Mouse (Mus musculus) CH12.LX (cell line): ENCODE data around the gene Ctla4. TPM values are rescaled to one million over a fixed set of nuclear protein-coding genes. Genes with fewer than 3 reads are reported as not detected.

ENCODE experiments used
- DNase-seq: peaks from one replicate; pipeline ENCODE4 v3.0.0-alpha.2; 2013; ENCODE audit errors: extremely low read depth
- H3K27ac ChIP-seq: 2 replicates; pipeline ENCODE4 v1.5.1; 2012; ENCODE audit warnings: low read depth, mild to moderate bottlenecking, control low read depth, moderate library complexity; ENCODE audit not compliant: insufficient read depth
- H3K27me3 ChIP-seq: replicated peaks from 2 replicates; pipeline ENCODE3; 2012; ENCODE audit warnings: inconsistent platforms
- H3K36me3 ChIP-seq, 2 experiments: replicated peaks in 1 of 2; 2 replicates each; pipeline versions ENCODE3 to v1.6.1; 2012; ENCODE audit warnings: inconsistent platforms in 1 of 2, low read length in 1 of 2, mild to moderate bottlenecking in 1 of 2, mixed read lengths in 1 of 2, moderate library complexity in 1 of 2; ENCODE audit not compliant: control insufficient read depth in 1 of 2, insufficient read depth in 1 of 2
- H3K4me1 ChIP-seq, 2 experiments: 2 replicates each; pipeline ENCODE4 v1.6.1; 2012; ENCODE audit warnings: inconsistent platforms in 1 of 2, moderate library complexity in 1 of 2; ENCODE audit not compliant: insufficient read depth in 2 of 2, control insufficient read depth in 1 of 2
- H3K4me2 ChIP-seq: 2 replicates; pipeline ENCODE4 v1.6.1; 2012; ENCODE audit warnings: low read depth, mild to moderate bottlenecking, control low read depth; ENCODE audit not compliant: poor library complexity, insufficient read depth, severe bottlenecking
- H3K4me3 ChIP-seq, 3 experiments: fragments of 150-350 bp in 1 of 3; sonication (generic) in 1 of 3; replicated peaks in 1 of 3; 2 replicates each; pipeline versions ENCODE3 to v1.5.1; 2011 to 2012; ENCODE audit warnings: low read depth in 2 of 3, low read length in 2 of 3, mild to moderate bottlenecking in 2 of 3, moderate library complexity in 2 of 3, control low read depth in 1 of 3, improper control_type of control experiment in 1 of 3, inconsistent platforms in 1 of 3, mixed read lengths in 1 of 3; ENCODE audit not compliant: poor library complexity in 1 of 3
- H3K79me2 ChIP-seq: replicated peaks from 2 replicates; pipeline ENCODE4 v1.6.1; 2012; ENCODE audit warnings: mild to moderate bottlenecking, moderate library complexity; ENCODE audit not compliant: control insufficient read depth, poor library complexity, insufficient read depth, severe bottlenecking; ENCODE audit errors: extremely low read depth
- H3K9ac ChIP-seq: 2 replicates; pipeline ENCODE4 v1.6.1; 2012; ENCODE audit warnings: low read depth, mild to moderate bottlenecking, control low read depth, moderate library complexity; ENCODE audit not compliant: insufficient read depth
- H3K9me3 ChIP-seq: replicated peaks from 2 replicates; pipeline ENCODE3; 2012; ENCODE audit warnings: low read length, inconsistent platforms, mixed read lengths
- BHLHE40 ChIP-seq: IDR thresholded peaks from 2 replicates; pipeline ENCODE4 v1.6.1; 2011; ENCODE audit warnings: mild to moderate bottlenecking, low read depth, low read length, improper control_type of control experiment
- CHD2 ChIP-seq: IDR thresholded peaks from 2 replicates; pipeline ENCODE4 v1.6.1; 2011; ENCODE audit warnings: low read length, improper control_type of control experiment
- CTCF ChIP-seq, 2 experiments: IDR thresholded peaks in 1 of 2; conservative IDR thresholded peaks in 1 of 2; 2 replicates each; pipeline ENCODE4 v1.5.1; 2011 to 2012; ENCODE audit warnings: low read depth in 2 of 2, low read length in 2 of 2, improper control_type of control experiment in 1 of 2, inconsistent platforms in 1 of 2, mild to moderate bottlenecking in 1 of 2, moderate library complexity in 1 of 2
- E2F4 ChIP-seq: IDR thresholded peaks from 2 replicates; pipeline ENCODE4 v1.6.1; 2011; ENCODE audit warnings: low read depth, low read length, improper control_type of control experiment; ENCODE audit not compliant: insufficient replicate concordance
- ELF1 ChIP-seq: IDR thresholded peaks from 2 replicates; pipeline ENCODE4 v1.6.1; 2014; ENCODE audit warnings: low read depth, mild to moderate bottlenecking, inconsistent platforms, low read length, improper control_type of control experiment
- IRF4 ChIP-seq: IDR thresholded peaks from 2 replicates; pipeline ENCODE4 v1.6.1; 2014; ENCODE audit warnings: low read depth, mild to moderate bottlenecking, inconsistent platforms, low read length, improper control_type of control experiment
- MAFK ChIP-seq: IDR thresholded peaks from 2 replicates; pipeline ENCODE4 v1.6.1; 2011; ENCODE audit warnings: low read length, improper control_type of control experiment; ENCODE audit not compliant: insufficient replicate concordance
- MAZ ChIP-seq: IDR thresholded peaks from 2 replicates; pipeline ENCODE4 v1.6.1; 2012; ENCODE audit warnings: low read depth, mild to moderate bottlenecking, inconsistent platforms, low read length, improper control_type of control experiment, moderate library complexity
- MEF2A ChIP-seq: IDR thresholded peaks from 2 replicates; pipeline ENCODE4 v1.6.1; 2014; ENCODE audit warnings: low read depth, mild to moderate bottlenecking, inconsistent platforms, low read length, improper control_type of control experiment, borderline replicate concordance
- MXI1 ChIP-seq: IDR thresholded peaks from 2 replicates; pipeline ENCODE4 v1.6.1; 2011; ENCODE audit warnings: mild to moderate bottlenecking, low read depth, low read length, improper control_type of control experiment
- NRF1 ChIP-seq: IDR thresholded peaks from 2 replicates; pipeline ENCODE4 v1.6.1; 2014; ENCODE audit warnings: low read depth, mild to moderate bottlenecking, inconsistent platforms, low read length, improper control_type of control experiment, moderate library complexity
- POLR2A ChIP-seq: IDR thresholded peaks from 2 replicates; pipeline ENCODE4 v1.6.1; 2011; ENCODE audit warnings: low read depth, mild to moderate bottlenecking, improper control_type of control experiment, low read length
- SIN3A ChIP-seq: IDR thresholded peaks from 2 replicates; pipeline ENCODE4 v1.6.1; 2012; ENCODE audit warnings: low read length, improper control_type of control experiment, inconsistent platforms
- TBP ChIP-seq: conservative IDR thresholded peaks from 2 replicates; pipeline ENCODE4 v1.6.1; 2011; ENCODE audit warnings: low read depth, low read length, improper control_type of control experiment
- TCF12 ChIP-seq: IDR thresholded peaks from 2 replicates; pipeline ENCODE4 v1.6.1; 2014; ENCODE audit warnings: low read depth, mild to moderate bottlenecking, inconsistent platforms, low read length, improper control_type of control experiment
- UBTF ChIP-seq: IDR thresholded peaks from 2 replicates; pipeline ENCODE4 v1.6.1; 2012; ENCODE audit warnings: low read depth, mild to moderate bottlenecking, inconsistent platforms, low read length, improper control_type of control experiment, moderate library complexity
- USF2 ChIP-seq: conservative IDR thresholded peaks from 2 replicates; pipeline ENCODE4 v1.6.1; 2011; ENCODE audit warnings: low read depth, low read length, improper control_type of control experiment
- ZC3H11A ChIP-seq: IDR thresholded peaks from 2 replicates; pipeline ENCODE4 v1.6.1; 2012; ENCODE audit warnings: low read depth, mild to moderate bottlenecking, inconsistent platforms, low read length, improper control_type of control experiment
- ZKSCAN1 ChIP-seq: IDR thresholded peaks from 2 replicates; pipeline ENCODE4 v1.6.1; 2012; ENCODE audit warnings: low read depth, inconsistent platforms, low read length, improper control_type of control experiment, borderline replicate concordance
- ZMIZ1 ChIP-seq: IDR thresholded peaks from 2 replicates; pipeline ENCODE4 v1.6.1; 2012; ENCODE audit warnings: low read depth, mild to moderate bottlenecking, inconsistent platforms, low read length, improper control_type of control experiment
- dilution Hi-C: fragments of 300-500 bp; cut with MboI; formaldehyde crosslinking; loops from 2 replicates; pipeline ENCODE4 v1.14.3; 2020; ENCODE audit warnings: low sequenced_read_pairs; ENCODE audit not compliant: extremely low pct_unique_long_range_greater_than_20kb, extremely low pct_ligation_motif_present
- in situ Hi-C: fragments of 300-500 bp; cut with MboI; formaldehyde crosslinking; loops from 3 replicates; pipeline ENCODE4 v1.14.3; 2019; ENCODE audit warnings: low sequenced_read_pairs, low pct_ligation_motif_present, low pct_unique_long_range_greater_than_20kb, mixed read lengths
- polyA plus RNA-seq: library from polyadenylated mRNA; unstranded; fragments of >175 nt; gene quantifications from 2 replicates; pipeline ENCODE4 v1.2.1, GENCODE M21; 2012; ENCODE audit warnings: low read depth; ENCODE audit not compliant: insufficient read length
- total RNA-seq, 2 experiments: library from RNA; depleted of rRNA; stranded (reverse); fragments of 300-350 nt in 1 of 2; fragments of >200 nt in 1 of 2; gene quantifications; 2 replicates each; pipeline ENCODE4 v1.2.3; 2012 to 2014

Ctla4 gene
- total RNA-seq (2012; rRNA removed) (27.4 and 54.7 TPM in 2 replicates), total RNA-seq (2014; rRNA removed) (49.8 and 53.7 TPM in 2 replicates), polyA plus RNA-seq (11.6 and 13.1 TPM in 2 replicates)

GRCm38 (mm10) chr1:60886981-60887380, at the start of gene Ctla4:
Gene Ctla4, plus strand, starts transcription at chr1:60887000.
- Histone ChIP-seq H3K9ac (no peak within 1 kb of the TSS), H3K79me2 (no peaks in the 10 kb centered on the region), H3K4me3 (no peak within 1 kb of the TSS), H3K27me3 (no peaks in the 10 kb centered on the region), H3K4me2 (no peak within 1 kb of the TSS), H3K4me1 (peaks cover 10 to 15% of the 10 kb centered on the region in 2 experiments; a peak in 3 of 4 replicates), H3K36me3 (peaks cover 0 to 3% of the 10 kb centered on the region in 2 experiments), H3K9me3 (peaks cover 3% of the 10 kb centered on the region), H3K27ac (no peak within 1 kb of the TSS)
- DNase-seq = no peak
- in situ Hi-C loops = no loop called here
- dilution Hi-C loops = no loop called here
- no peak for TF ChIP-seq ZMIZ1
- no peak for TF ChIP-seq MAFK
- no peak for TF ChIP-seq ELF1
- no peak for TF ChIP-seq POLR2A
- no peak for TF ChIP-seq USF2
- TF ChIP-seq MAZ = no peak
- no peak for TF ChIP-seq TCF12
- TF ChIP-seq SIN3A = no peak
- TF ChIP-seq BHLHE40 = no peak
- TF ChIP-seq, all 38 proteins: peak for 0

- Histone ChIP-seq H3K36me3 (peaks cover 0 to 30% of the 10 kb centered on the region in 2 experiments), H3K4me1 (no peaks in the 10 kb centered on the region), H3K9ac (no peak overlapping the region), H3K4me2 (no peak overlapping the region), H3K79me2 (peaks cover 13% of the 10 kb centered on the region), H3K27ac (no peak overlapping the region), H3K4me3 (no peak overlapping the region), H3K9me3 (no peaks in the 10 kb centered on the region), H3K27me3 (no peaks in the 10 kb centered on the region)
- in situ Hi-C loops (no loop called here), dilution Hi-C loops (no loop called here)
- DNase-seq = no peak
- no peak for TF ChIP-seq ELF1
- no peak for TF ChIP-seq UBTF
- TF ChIP-seq USF2 = no peak
- no peak for TF ChIP-seq MEF2A
- no peak for TF ChIP-seq SIN3A
- no peak for TF ChIP-seq BHLHE40
- no peak for TF ChIP-seq TCF12
- no peak for TF ChIP-seq TBP
- TF ChIP-seq E2F4 = no peak
- no peak for TF ChIP-seq POLR2A
- TF ChIP-seq MAFK = no peak
- TF ChIP-seq MXI1 = no peak
- no peak for TF ChIP-seq ZKSCAN1
- no peak for TF ChIP-seq IRF4
- no peak for TF ChIP-seq CTCF (conservative IDR thresholded peaks at IDR 0.05 in 1 of 2, IDR thresholded peaks at IDR 0.05 in 1 of 2; ENCODE audit: low read depth in 2 of 2, low read length in 2 of 2)
- no peak for TF ChIP-seq CHD2
- TF ChIP-seq NRF1 = no peak
- TF ChIP-seq ZC3H11A = no peak
Measured at GRCm38 (mm10) chr1:60839161-60839560, 47.6 kb upstream of the Ctla4 start.
